Mouse (Mus musculus): ENCODE data around the gene Gm6993.
A peak's percentile ranks its signal among the peaks of the same experiment; 100 is the strongest.

The Gm6993 gene

DNA sequence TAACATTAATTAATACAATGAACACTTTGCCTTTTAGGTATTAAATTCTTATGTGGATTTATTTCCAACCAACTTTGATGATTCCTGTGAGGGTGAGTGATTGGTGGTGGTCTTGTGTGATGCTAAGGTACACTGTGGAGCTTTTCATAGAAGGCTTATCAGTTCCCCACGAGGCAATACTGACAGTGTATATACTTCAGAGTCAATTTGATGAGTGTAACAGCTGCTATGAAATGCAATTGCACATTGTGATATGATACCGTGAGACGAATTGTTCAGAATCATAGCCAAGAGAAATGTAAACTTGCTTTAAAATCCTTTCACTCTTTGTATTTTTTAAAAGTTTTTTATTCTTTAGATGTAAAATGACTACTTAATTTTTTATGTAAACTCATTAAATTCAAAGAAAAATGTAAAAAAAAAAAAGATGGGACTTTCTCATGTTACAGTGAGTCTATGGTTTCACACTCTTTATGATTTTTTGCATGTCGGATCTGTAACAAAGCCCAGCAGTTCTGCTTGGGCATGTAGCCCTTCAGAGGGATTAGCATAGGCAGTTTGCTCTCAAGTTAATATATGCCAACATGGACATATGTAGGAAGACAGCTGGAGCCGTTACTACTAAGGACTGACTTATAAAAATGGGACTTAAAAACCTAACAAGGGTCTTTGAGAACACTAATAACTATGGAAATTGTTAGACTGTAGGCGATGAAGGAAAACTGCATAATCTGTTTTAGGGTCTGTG lies 1.2 kb downstream of the Gm6993 start:
- no peak for DNase-seq

DNA sequence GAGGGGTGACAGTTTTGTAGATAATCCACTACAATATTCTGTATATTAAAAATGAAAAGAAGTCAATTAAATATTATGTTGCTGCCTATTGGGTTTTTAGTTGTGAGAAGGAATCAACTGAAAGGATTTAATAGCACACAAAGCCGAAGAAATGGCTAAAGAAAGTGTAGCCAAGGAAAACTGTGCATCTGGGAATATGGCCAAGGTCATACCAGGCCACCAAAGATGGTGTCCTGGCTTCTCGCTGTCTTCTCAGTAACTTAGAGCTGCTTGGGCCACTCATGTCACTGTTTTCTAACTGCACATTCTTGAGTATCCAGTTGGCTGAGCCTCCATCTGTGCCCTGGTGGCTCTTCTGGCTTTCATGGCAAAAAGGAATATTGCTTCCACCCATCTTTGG lies 3.4 kb downstream of the Gm6993 start:
- no peak for DNase-seq

DNA sequence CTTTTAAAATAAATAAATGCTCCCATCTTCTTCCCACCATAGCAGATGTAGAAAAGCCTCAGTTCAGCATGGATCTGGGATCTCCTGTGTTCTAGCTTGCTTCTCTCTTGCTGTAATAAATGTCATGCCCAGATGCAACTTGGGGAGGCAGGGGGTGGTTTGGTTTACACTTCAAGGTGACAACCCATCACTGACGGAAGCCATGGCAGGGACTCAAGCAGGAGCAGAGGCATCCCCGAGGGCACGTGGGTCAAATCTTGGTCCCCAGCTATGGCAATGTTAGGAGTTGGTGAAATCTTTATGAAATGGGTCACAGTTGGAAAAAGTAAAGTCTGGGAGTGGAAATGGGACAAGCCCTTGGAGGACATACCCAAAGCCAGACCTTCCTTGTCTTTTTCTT lies 4.1 kb downstream of the Gm6993 start:
- DNase-seq, result no peak

DNA sequence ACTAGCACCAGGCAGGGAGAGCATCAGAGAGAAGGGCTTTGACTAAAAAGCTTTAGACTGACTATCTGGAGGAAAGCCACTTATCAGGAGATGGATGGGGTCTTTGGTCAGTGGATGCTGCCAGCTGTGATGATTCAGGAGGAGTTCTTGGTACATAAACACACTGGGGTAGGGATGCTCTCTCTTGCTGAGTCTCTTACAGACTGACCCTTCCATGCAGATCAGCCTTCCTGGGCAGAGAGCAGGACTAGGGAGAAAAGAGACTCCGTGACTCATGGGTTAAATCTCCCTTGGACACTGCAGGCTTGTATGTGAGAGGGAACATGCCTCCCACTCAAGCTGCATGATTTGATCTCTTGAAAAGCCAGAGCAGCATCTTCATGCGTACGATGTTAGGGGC lies 5.6 kb downstream of the Gm6993 start:
- no peak for DNase-seq

DNA sequence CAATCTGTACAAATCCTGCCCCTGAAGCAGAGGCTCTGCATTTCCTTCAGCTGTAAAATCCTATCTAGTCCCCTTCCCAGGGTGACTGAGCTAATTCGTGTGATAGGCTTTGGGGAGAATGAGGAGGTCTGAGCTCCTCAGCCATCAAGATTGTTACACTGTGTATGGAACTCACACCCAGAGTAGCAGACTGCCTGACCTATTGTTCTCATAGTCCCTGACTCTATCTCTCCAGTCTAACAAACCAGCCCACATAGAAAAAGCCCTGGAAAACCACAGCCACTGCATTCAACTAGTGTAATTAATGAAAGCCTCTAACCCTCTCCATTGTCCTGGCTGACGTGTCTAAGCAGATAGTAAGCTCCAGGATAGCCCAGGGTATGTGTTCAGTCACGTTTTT lies 6.0 kb downstream of the Gm6993 start:
- no peak for DNase-seq

DNA sequence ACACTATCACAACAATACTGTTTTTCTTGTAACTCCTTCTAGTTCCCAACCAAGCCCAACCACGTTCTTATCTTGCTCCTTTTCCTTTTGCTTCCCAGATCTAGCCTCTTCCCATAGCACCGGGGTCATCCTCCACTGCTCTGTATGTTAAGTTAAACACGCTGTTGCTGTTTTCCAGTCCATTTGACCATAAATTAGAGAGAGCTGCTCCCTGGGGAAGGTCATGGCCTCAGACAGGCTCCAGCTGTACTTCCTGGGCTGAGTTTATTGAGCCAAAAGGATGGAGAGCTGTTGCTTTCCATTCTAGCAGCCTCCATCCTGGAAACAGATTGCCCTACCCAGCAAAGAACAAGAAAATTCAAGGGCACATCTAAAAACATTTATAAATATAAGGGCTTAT lies 7.6 kb downstream of the Gm6993 start:
- DNase-seq, result no peak

DNA sequence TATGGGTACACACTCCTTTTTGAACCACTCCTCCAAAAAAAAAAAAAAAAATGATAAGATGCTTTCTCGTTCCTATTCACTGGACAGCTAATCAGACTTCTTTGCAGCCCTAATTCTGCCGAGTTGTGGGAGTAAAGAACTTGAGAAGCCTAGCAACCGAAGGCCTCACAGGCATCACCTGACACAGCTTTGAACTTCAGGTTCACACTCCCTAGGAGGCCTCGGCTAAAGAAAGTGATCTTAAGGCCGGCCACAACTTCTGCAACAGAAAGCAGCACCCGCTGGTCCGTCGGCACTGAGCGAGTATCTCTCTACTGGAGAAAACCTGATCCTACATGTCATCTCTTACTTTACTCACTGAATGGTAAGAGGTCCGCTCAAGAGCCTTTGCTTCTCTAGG lies 8.1 kb downstream of the Gm6993 start:
- DNase-seq, result no peak

DNA sequence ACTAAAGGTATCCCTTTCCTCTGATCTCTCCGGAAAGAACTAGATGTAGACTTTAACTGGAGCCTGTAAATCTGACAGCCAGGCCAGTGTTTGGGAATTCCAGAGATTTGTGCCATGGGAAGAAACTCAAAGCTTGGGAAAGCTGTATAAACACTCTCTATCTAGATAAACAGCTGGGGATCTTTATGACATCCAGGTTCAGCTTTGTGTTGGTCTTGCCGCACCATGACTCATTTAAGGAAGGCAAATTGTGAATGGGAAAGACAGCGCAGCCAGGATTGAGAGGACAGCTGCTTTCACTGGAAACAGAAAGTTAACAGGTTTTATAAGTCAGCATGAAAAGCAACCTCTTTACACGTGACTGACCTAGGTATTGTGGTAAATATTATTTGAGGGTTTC lies 11.7 kb downstream of the Gm6993 start:
- DNase-seq, result no peak

DNA sequence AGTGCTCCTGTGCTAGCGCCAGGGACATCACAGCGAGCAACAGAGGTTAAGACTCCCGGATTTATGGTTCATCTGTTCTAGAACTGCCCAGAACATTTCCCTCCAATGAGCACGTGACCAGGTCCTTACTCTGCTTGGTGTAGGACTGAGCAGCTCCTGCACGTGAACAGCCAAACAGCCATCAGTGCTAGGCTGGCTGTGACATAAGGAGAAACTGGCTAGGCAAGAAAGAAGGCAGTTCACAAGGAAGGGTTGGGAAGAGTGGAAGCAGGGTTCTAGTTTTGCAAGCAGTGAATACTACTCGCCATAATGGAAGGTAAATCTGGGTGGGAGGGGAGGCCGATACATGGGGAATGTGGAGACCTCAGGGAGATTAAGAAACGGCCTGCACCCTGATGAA lies 14.4 kb downstream of the Gm6993 start:
- no peak for DNase-seq

DNA sequence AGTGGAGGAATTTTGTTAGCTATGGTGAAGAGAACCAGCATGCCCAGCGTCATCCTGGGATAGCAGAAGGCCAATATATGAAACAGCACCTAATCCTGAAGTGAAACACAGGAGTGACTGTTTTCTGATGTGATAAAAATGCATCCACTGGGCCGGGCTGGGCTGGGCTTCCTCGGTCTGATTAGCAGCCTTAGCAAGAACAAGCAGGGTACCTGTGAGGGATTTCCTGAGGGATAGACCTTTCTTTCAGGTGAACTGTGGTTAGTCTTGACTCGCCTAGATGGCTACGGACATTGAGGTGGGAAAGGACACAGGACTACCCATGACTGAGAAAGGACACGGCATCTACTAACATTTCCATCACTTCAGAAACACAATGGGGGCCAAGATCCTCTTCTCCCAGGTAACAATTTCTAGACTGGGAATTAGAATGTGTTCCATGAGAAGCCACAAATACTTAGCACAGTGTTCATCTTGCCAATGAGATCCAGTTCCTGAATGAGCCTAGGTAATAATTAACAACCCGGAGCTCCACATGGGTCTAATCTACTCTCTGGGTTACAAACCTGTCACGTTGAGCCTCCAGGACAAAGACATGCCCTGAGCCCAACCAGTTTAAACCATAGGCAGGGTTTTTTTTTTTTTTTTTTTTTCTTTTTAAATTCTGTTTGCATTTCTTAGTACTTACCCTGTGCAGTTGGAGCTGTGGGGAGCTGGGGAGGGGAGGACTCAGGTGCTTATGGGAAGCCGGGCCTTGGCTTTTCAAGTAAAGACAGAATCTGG lies 15.7 kb downstream of the Gm6993 start:
- DNase-seq, result no peak

DNA sequence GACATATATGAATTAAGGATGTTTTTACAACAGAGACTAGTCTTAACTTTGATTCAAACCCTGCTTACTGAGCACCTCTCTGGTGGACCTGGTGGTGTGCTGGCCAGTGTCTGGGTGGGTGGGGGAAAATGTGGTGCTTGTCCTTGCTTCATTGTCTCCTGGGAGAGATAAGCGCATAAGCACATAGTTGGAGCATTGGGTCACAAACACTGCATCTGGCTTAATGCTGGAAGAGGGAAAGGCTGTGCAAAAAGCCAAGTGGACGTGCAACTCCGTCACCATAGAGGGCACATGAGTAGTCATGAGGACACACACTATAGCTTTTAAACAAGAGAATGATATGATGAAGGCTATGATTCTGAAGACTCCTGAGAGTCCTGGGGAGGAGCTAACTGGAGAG lies 21.3 kb downstream of the Gm6993 start:
- no peak for DNase-seq

DNA sequence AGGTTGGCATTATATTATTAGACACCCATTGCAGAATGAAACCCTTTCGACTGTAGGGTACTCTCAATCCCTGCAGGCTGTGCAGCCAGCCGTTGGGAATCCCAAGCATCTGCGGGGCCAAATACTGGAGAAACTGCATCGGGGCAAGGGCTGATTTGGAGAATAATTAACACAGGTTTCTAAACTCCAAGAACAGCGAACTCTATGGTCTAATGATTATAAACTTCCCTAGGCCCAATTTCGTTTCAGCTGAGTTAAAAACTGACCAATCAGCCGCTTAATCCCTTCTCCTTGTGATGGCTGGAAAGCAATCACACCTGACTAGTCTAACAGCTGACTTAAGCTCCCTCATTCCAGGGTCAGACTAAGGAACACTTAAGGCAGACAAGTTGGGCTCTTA lies 23.4 kb downstream of the Gm6993 start:
- no peak for DNase-seq

DNA sequence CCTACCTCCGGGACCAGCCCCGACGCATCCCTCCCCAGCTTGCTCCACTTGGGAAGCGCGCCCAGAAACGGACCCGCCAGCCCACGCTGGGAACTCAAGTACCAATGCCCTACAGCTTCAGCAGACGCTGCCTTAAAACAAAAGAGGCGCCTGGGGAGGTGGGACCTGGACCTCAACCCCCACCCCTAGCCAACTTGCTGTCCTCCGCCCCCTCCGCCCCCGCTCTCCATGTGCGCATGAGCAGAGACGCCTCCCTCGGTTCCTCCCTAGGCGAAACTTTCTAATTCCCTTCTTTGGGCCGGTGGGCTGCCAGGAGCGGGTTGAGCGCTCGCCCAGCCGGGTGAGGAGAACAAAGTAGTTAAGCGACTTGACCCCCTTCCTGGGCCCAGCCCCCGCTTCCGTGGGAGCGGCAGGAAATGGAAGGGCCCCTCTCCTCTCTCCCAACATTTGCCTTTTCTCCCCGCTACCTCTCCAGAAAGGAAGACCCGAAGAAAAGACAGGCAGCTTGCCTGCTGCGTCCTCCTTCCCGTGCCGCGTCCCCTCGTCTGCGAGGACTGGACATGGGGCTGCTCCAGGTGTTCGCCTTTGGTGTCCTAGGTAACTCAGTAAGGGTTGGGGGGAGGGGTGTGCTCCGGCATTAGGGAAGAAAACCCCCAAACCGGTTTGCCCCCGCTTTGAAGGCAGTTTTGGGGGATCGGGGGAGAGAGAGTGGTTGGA lies 24.6 kb downstream of the Gm6993 start, which contains the start of gene Lamb1:
Gene Lamb1, plus strand, starts transcription at position 230 of the 717 bp plus-strand sequence.
- peak; percentile 85 for DNase-seq

DNA sequence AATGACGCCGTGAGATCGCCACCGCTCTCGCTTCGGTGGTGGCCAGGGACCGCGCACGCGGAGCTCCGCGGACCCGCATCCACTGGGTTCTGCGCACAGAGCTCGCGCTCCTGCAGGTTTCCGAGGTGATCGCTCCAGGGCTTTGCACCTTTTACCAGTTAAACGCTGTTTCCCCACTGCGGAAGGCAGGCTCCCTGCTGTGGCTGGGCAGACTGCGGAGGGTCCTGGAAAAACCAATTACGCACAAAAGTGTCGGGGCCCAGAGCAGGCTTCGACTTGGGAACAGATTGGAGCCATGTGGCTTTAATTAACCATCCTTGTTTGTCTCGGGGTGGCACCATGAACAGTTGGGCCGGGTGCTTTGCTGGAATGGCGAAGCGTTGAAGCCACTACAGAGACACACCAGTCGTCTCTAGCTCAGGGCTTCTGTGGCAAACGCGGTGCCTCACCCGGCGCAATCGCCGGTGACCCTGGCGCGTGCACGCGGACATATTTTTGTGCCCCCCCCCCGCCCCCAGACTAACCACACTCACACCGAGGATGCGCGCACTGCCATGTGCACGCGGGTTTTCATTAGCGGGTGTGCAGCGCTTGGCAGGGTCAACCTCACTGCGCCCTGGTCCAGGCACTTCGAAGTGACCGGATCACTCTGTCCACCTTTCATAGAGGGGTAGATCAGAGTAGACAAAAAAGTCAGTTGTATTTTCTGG lies 25.3 kb downstream of the Gm6993 start:
- DNase-seq, result no peak

DNA sequence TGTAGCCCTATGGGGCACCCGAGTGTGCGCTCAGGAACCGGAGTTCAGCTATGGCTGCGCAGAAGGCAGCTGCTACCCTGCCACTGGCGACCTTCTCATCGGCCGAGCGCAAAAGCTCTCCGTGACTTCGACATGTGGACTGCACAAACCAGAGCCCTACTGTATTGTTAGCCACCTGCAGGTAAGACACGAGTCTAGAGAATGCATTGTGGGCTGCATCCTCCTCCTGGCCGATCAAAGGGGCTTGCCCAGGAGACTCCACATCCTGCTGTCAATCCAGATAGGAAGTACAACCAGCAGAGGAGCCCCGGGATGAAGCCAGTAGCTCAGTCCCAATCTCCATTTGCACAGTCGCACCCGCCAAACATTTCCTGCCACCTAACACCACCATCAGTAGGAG lies 26.1 kb downstream of the Gm6993 start:
- DNase-seq, result peak; percentile 24

DNA sequence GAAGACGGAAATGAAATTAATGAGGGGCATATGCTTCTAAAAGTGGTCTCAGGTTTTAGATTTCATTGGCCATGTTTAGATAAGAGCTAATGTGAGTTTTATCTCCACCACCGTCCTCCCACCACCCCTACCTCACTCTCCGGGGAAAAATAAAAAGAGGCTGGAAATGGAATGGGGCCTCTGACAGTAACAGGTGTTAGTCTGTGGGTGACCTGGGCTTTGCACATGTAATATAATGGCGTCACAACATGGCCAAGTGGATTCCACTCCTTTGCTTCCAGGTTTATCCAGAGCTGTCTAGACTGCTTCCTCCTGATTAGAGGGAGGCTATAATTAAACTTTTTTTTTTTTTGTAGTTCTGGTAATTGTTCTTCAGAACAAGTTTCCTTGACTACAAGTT lies 26.8 kb downstream of the Gm6993 start:
- DNase-seq, result no peak

DNA sequence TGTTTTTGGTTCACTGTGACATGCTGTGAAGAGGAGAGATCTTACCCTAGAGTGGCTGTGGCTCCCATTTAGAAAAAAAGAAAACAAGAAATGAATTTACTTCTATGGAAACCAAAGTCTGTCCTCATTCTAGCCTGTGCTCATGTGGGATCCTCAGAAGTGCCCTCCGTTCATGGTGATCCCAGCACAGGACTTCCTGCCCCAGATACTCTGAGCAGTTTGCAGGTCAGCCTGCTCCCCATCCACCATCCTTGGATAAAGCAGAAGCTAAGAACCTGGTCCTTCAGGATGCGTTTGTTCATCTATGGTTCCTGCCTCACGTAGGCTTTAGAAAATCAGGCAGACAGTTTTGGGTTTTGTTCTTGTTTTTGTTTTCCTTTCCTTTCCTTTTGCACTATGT lies 27.7 kb downstream of the Gm6993 start:
- DNase-seq, result no peak

DNA sequence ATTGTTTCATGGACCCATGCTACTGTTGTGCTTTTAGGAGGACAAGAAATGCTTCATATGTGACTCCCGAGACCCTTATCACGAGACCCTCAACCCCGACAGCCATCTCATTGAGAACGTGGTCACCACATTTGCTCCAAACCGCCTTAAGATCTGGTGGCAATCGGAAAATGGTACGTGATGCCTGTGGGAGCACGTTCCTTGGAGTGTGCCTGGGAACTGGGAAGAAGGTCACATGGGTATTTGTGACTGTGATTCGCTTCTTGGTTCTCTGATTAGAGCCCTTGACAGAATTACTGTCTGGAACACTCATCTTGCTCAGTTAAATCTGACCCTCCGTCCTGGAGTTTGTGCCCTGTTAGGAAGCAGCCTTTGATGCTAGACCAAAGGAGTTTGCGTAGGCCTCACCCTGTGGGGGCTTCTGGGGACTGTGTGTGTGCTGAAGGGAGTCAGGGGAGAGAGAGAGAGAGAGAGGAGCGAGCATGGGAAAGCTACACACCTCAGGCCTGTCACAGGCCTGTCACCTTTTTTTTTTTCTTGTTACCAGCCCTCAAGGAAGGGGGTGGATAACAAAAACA lies 28.5 kb downstream of the Gm6993 start:
- DNase-seq, result no peak

DNA sequence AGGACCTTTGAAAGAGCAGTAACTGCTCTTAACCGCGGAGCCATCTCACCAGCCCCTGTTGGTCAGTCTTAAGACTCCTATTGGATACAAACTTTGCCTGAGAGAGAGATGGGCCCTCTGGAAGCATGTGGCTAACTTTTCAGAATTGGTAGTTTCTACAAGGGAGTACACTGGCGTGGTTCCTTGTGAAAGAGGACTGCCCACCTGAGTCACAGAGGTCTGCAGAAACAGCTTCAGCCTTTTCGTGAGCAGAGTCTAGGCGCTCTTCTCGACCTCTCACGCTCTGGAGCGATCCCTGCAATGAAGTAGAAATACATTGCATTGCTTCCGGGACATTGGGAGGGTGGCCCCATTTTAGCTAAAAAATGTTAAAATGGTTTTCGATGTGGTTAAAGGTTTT lies 29.8 kb downstream of the Gm6993 start:
- DNase-seq, result no peak

DNA sequence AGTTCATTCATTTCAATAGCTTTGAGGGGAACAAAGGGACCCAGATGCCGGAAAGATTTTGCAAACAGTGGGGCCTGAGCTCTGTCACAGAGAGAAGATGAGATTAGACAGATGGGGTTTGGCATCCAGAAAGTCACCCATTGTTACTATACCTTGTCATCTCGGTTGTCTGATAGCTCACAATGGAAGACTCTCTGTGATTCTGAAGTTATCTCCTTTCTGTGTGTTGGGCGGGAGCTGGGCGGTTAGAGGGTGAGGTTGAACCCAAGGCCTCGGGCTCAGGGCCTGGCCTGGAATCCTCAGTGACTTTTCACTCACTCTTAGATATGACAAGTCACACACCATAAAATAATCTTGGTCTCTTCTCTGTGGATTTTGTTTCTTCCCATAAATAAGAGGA lies 30.2 kb downstream of the Gm6993 start:
- DNase-seq, result no peak

DNA sequence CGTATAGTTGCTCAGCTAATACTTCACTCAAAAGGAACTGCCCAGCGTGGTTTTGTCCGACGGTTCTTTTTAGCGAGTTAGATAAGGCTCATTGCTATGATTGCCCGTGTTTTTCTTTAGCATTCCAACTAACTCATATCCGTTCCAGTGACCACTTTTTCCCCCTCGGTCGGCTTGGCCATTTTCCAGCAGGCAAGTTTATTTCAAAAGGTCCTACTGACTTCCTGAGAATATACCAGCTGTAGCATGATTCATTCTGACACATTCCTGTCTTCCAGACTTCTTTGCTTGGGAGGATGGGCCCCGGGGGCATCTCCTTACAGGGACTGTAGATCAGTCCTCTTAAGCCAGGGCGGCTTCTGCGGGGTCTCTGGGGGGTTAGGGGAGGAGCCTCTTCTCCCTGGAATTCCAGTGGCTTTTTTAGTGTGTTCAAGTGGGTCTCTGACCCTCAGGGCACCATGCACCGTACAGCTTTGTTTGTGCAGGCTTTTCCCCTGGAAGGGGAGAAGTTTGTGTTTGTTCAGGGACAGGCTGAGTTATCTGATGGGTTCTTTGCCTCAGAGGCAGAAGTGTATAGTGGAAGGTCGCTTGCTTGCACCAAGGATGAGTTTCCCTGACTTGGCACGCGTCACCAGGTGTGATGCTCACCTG lies 30.9 kb downstream of the Gm6993 start:
- peak; percentile 88 for DNase-seq

DNA sequence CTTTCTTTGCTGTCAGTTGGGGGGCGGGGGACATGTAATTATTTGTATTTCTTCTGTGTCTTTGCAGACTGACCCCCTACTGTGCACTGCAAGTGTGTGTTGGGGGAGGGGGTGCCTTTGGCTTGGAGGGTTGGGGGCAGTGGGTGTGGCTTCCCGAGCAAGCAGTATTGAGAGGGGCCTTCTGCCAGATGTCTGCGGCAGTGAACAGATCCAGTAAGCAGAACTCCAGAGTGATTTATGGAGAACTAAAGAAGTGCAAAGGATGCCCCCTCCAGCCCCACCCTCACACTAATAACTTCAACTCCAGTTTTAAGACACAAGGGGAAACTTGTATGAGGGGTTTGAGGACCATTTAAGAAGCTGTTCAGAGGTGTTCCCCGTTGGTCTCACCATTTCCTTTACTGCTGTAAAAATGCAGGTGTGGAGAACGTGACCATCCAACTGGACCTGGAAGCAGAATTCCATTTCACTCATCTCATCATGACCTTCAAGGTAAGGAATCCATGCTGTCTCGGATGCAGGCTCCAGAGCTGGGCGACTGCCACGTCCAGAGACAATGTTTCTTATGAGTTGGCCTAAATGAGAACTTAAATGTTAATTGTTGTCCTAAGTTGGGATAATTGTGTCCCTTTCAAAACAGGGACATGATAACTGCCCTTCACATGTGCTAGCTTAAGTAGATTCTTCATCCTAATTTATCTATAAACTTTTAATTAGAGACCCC lies 31.6 kb downstream of the Gm6993 start:
- no peak for DNase-seq

Measured in lung, postnatal 10 days (tissue).